Mouse (Mus musculus): ENCODE results near the gene Ugt1a10.

- TF ChIP-seq POLR2A (IDR thresholded peaks at IDR 0.05; ENCODE audit: borderline replicate concordance, control insufficient read depth, low read depth, low read length) (no peak), CTCF (IDR thresholded peaks at IDR 0.05; ENCODE audit: control insufficient read depth, insufficient read depth, low read length) (no peak)
Measured at GRCm38 (mm10) chr1:88233421-88234247, 178.4 kb downstream of the Ugt1a10 start.

All from bone marrow, adult 2 months (tissue).